Mouse (Mus musculus): Measurements from ENCODE around the gene Dab1. TPM values are rescaled to one million over a fixed set of nuclear protein-coding genes. Genes with fewer than 3 reads are reported as not detected.

Dab1 gene
- polyA plus RNA-seq, 1 experiment from 2014 or later, result 3.8 TPM

- no peaks in the 10 kb centered on the region for H3K9me3 ChIP-seq
- no peak for ATAC-seq (ENCODE audit: borderline replicate concordance, extremely low read depth, low FRiP score, low TSS enrichment)
- H3K9ac ChIP-seq, result no peak overlapping the region
- no peaks in the 10 kb centered on the region for H3K27me3 ChIP-seq
- no peak overlapping the region for H3K27ac ChIP-seq
- H3K4me1 ChIP-seq, result no peaks in the 10 kb centered on the region
- H3K4me2 ChIP-seq, result no peak overlapping the region
- WGBS, result 69% methylated on average over 12 of the region's 12 CpGs
- H3K36me3 ChIP-seq, result no peaks in the 10 kb centered on the region
- H3K4me3 ChIP-seq, result no peak overlapping the region
Observed at GRCm38 (mm10) chr4:104662841-104663614, 1043.9 kb downstream of the Dab1 start.

DNA sequence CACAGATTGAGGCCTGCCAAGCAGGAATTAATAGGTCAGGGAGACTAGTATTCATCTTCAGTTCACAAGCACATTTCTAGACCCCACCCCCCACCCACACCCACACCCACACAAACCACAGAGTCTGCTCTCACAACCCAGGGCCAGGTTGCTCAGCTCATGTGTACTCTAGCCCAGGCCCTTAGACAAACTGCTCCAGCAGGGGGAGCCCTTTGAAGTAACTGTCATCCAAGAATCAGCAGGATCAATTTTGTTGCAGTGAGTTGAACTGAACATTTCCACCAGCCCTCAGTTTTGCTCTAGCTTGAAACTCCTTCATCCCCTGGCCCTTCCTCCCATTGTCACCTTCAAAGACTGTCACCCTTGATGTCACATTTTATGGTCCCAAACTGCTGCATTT lies 1046.4 kb downstream of the Dab1 start:
- no peak for ATAC-seq (ENCODE audit: borderline replicate concordance, extremely low read depth, low FRiP score, low TSS enrichment)
- no peaks in the 10 kb centered on the region for H3K27me3 ChIP-seq
- H3K4me1 ChIP-seq, result no peaks in the 10 kb centered on the region
- H3K4me3 ChIP-seq, result no peak overlapping the region
- H3K27ac ChIP-seq, result no peak overlapping the region
- H3K9me3 ChIP-seq, result no peaks in the 10 kb centered on the region
- H3K4me2 ChIP-seq, result no peak overlapping the region
- no peaks in the 10 kb centered on the region for H3K36me3 ChIP-seq
- H3K9ac ChIP-seq, result no peak overlapping the region

DNA sequence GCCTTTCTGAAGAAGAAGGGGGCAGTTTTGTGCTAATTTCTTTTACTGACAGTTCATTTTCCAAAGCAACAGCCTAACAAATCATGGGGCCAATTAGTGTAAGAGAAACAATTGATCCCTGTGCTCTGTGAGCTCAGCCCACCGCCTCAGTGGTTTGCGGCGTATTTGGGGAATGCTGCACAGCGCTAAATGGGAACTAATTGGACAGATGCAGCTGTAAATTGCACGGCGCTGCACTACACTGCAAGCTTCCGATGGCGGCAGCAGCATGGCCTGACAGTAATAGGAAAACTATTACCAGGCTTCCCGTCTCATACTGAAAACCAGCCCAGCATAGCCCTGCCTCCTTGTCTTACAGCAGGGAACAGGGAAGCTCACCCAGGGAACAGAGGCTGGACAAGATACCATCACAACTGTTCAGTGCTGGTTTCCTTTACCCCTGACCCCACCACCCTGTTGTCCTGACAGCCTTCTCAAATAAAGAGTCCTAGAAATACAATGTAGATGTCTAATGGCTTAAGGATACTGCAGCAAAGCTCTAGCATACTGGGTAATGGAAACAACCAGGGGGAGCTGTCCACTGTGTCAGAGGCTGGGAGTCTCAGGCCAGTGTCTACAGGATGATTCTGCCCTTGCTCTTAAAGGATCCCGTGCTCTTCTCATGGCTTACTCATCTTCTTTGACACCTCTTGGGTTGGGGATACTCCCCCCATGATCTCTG lies 1047.8 kb downstream of the Dab1 start:
- Histone ChIP-seq H3K27ac (no peak overlapping the region), H3K9ac (no peak overlapping the region), H3K4me3 (no peak overlapping the region), H3K27me3 (no peaks in the 10 kb centered on the region), H3K4me2 (no peak overlapping the region), H3K4me1 (no peaks in the 10 kb centered on the region), H3K9me3 (no peaks in the 10 kb centered on the region), H3K36me3 (no peaks in the 10 kb centered on the region)
- WGBS, result 88% methylated on average over 10 of the region's 10 CpGs
- no peak for ATAC-seq (ENCODE audit: borderline replicate concordance, extremely low read depth, low FRiP score, low TSS enrichment)

- Histone ChIP-seq H3K9me3 (no peaks in the 10 kb centered on the region), H3K4me1 (no peaks in the 10 kb centered on the region), H3K36me3 (no peaks in the 10 kb centered on the region), H3K4me3 (no peak overlapping the region), H3K4me2 (no peak overlapping the region), H3K27me3 (no peaks in the 10 kb centered on the region), H3K9ac (no peak overlapping the region), H3K27ac (no peak overlapping the region)
- ATAC-seq (ENCODE audit: borderline replicate concordance, extremely low read depth, low FRiP score, low TSS enrichment), result no peak
- 65% methylated on average over 6 of the region's 6 CpGs for WGBS
Observed at GRCm38 (mm10) chr4:104668061-104668460, 1048.9 kb downstream of the Dab1 start.

- no peaks in the 10 kb centered on the region for H3K9me3 ChIP-seq
- no peak overlapping the region for H3K27ac ChIP-seq
- no peak for ATAC-seq (ENCODE audit: borderline replicate concordance, extremely low read depth, low FRiP score, low TSS enrichment)
- no peak overlapping the region for H3K4me2 ChIP-seq
- no peak overlapping the region for H3K9ac ChIP-seq
- no peaks in the 10 kb centered on the region for H3K4me1 ChIP-seq
- 87% methylated on average over 3 of the region's 3 CpGs for WGBS
- H3K36me3 ChIP-seq, result no peaks in the 10 kb centered on the region
- H3K27me3 ChIP-seq, result no peaks in the 10 kb centered on the region
- no peak overlapping the region for H3K4me3 ChIP-seq
Observed at GRCm38 (mm10) chr4:104669406-104669805, 1050.2 kb downstream of the Dab1 start.

- no peaks in the 10 kb centered on the region for H3K27me3 ChIP-seq
- no peaks in the 10 kb centered on the region for H3K9me3 ChIP-seq
- H3K9ac ChIP-seq, result no peak overlapping the region
- no peak overlapping the region for H3K27ac ChIP-seq
- H3K36me3 ChIP-seq, result no peaks in the 10 kb centered on the region
- H3K4me1 ChIP-seq, result no peaks in the 10 kb centered on the region
- no peak overlapping the region for H3K4me2 ChIP-seq
- no peak for ATAC-seq (ENCODE audit: borderline replicate concordance, extremely low read depth, low FRiP score, low TSS enrichment)
- H3K4me3 ChIP-seq, result no peak overlapping the region
Observed at GRCm38 (mm10) chr4:104670741-104671140, 1051.6 kb downstream of the Dab1 start.

- Histone ChIP-seq H3K27ac (no peak overlapping the region), H3K4me1 (no peaks in the 10 kb centered on the region), H3K4me3 (no peak overlapping the region), H3K9ac (no peak overlapping the region), H3K9me3 (no peaks in the 10 kb centered on the region), H3K27me3 (no peaks in the 10 kb centered on the region), H3K4me2 (no peak overlapping the region), H3K36me3 (no peaks in the 10 kb centered on the region)
- WGBS, result 78% methylated on average over 3 of the region's 3 CpGs
- no peak for ATAC-seq (ENCODE audit: borderline replicate concordance, extremely low read depth, low FRiP score, low TSS enrichment)
Observed at GRCm38 (mm10) chr4:104673317-104673716, 1054.2 kb downstream of the Dab1 start.

DNA sequence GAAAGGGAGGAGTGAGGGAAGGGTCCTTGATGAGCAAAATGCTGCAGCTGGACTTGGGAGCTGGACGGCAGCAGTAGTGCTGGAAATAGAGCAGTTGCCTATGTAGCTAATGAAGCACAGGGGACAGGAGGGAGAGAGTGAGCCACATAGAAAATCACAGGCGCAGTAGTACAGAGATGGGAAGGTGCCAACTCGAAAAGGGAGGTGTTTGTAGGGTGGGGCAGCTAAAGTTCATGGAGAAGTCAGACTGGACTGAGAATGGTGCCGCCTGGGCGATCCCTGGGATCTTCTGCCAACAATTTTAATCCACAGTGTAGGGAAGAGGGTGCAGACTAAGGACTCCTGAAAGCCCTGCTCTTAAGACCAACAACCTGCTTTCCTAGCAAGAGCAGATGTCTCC lies 1055.5 kb downstream of the Dab1 start:
- Histone ChIP-seq H3K4me2 (no peak overlapping the region), H3K36me3 (no peaks in the 10 kb centered on the region), H3K9ac (no peak overlapping the region), H3K9me3 (no peaks in the 10 kb centered on the region), H3K27ac (no peak overlapping the region), H3K27me3 (no peaks in the 10 kb centered on the region), H3K4me1 (no peaks in the 10 kb centered on the region), H3K4me3 (no peak overlapping the region)
- 85% methylated on average over 5 of the region's 5 CpGs for WGBS
- no peak for ATAC-seq (ENCODE audit: borderline replicate concordance, extremely low read depth, low FRiP score, low TSS enrichment)

DNA sequence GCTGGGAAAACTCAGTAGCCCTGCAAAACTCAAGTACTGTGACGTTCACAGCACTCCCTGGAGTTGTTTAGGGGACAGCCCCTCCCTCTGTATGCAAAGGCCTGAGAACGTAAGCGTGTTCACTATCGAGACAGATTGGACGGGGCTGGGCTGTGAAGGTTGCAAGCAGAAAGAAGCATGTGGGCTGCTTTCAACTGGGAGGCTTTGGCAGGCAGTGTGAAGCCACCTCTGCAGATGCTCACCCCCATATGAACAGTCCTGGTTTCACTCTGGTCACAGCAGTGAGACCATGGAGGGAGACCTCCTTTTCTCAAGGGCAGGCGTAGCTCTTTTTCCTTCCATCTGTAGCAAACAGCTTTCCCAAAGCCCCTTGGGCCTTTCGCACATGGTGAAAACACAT lies 1059.1 kb downstream of the Dab1 start:
- ATAC-seq (ENCODE audit: borderline replicate concordance, extremely low read depth, low FRiP score, low TSS enrichment), result no peak
- WGBS, result 69% methylated on average over 7 of the region's 7 CpGs
- Histone ChIP-seq H3K4me1 (no peaks in the 10 kb centered on the region), H3K4me3 (no peak overlapping the region), H3K9ac (no peak overlapping the region), H3K9me3 (no peaks in the 10 kb centered on the region), H3K27me3 (no peaks in the 10 kb centered on the region), H3K27ac (no peak overlapping the region), H3K4me2 (no peak overlapping the region), H3K36me3 (no peaks in the 10 kb centered on the region)

DNA sequence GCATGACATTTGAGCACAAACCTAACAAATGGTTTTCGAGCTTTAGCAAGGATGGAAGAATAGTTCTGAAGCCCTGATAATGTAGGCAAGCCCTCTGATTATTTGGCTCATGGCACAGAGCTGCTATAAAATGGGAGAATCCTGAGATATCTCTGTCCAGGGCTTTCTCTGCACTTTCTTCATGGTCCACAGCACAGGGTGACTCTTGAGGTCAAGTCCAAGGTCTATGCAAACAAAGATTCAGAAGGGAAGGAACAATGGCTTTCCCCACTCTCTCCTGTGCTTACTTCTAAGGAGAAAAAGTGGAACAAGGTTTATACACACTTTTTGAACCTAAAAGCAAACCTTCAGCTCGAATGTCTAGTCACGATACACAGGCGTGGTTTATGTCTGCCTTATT lies 1061.3 kb downstream of the Dab1 start:
- no peak overlapping the region for H3K4me3 ChIP-seq
- no peaks in the 10 kb centered on the region for H3K4me1 ChIP-seq
- 68% methylated on average over 4 of the region's 4 CpGs for WGBS
- no peak overlapping the region for H3K4me2 ChIP-seq
- no peak for ATAC-seq (ENCODE audit: borderline replicate concordance, extremely low read depth, low FRiP score, low TSS enrichment)
- H3K27me3 ChIP-seq, result no peaks in the 10 kb centered on the region
- H3K36me3 ChIP-seq, result no peaks in the 10 kb centered on the region
- no peaks in the 10 kb centered on the region for H3K9me3 ChIP-seq
- H3K9ac ChIP-seq, result no peak overlapping the region
- no peak overlapping the region for H3K27ac ChIP-seq

GRCm38 (mm10) chr4:104686137-104686809 lies 1067.1 kb downstream of the Dab1 start:
- no peak overlapping the region for H3K27ac ChIP-seq

DNA sequence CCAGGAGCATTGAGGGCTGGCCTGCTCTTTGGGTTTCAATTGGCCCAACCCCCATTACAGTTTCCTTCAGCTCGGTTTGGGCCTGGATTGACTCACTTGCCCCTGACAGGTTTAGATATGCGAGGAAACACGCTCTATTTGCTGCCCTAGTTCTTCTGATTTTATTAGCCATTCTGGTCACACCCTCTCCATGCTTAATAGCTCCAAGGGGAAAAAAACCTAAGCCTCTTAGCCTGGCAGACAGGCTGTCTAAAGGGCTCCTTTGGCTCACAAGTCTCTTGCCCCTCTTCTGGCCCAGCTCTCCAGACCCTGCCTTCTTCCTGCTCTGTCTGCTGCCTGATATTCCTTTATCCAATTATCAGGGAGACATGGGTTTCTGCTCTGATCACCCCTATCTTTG lies 1069.9 kb downstream of the Dab1 start:
- no peak overlapping the region for H3K9ac ChIP-seq
- H3K4me2 ChIP-seq, result no peak overlapping the region
- H3K36me3 ChIP-seq, result no peaks in the 10 kb centered on the region
- H3K4me3 ChIP-seq, result no peak overlapping the region
- no peak for ATAC-seq (ENCODE audit: borderline replicate concordance, extremely low read depth, low FRiP score, low TSS enrichment)
- no peaks in the 10 kb centered on the region for H3K9me3 ChIP-seq
- WGBS, result 68% methylated on average over 3 of the region's 3 CpGs
- H3K4me1 ChIP-seq, result no peaks in the 10 kb centered on the region
- H3K27ac ChIP-seq, result no peak overlapping the region
- H3K27me3 ChIP-seq, result no peaks in the 10 kb centered on the region

More at GRCm38 (mm10) chr4:104686137-104686809, 1067.1 kb downstream of the Dab1 start:
- H3K36me3 ChIP-seq, result no peaks in the 10 kb centered on the region
- H3K9me3 ChIP-seq, result no peaks in the 10 kb centered on the region
- no peak for ATAC-seq (ENCODE audit: borderline replicate concordance, extremely low read depth, low FRiP score, low TSS enrichment)
- 73% methylated on average over 18 of the region's 18 CpGs for WGBS
- no peak overlapping the region for H3K4me2 ChIP-seq
- no peaks in the 10 kb centered on the region for H3K27me3 ChIP-seq
- H3K4me3 ChIP-seq, result no peak overlapping the region
- no peak overlapping the region for H3K9ac ChIP-seq
- H3K4me1 ChIP-seq, result no peaks in the 10 kb centered on the region
